Mouse (Mus musculus): ENCODE data around the gene Tcte1.

The Tcte1 gene

GRCm38 (mm10) chr17:45523263-45523662, at the start of gene Tcte1:
Gene Tcte1, plus strand, starts transcription at chr17:45523434.
- no peak for ATAC-seq (ENCODE audit: insufficient number of reproducible peaks, low FRiP score, low TSS enrichment)

- ATAC-seq (ENCODE audit: insufficient number of reproducible peaks, low FRiP score, low TSS enrichment) = no peak
Measured at GRCm38 (mm10) chr17:45473667-45474066, 49.6 kb upstream of the Tcte1 start.

GRCm38 (mm10) chr17:45474146-45474545, 49.1 kb upstream of the Tcte1 start:
- no peak for ATAC-seq (ENCODE audit: insufficient number of reproducible peaks, low FRiP score, low TSS enrichment)

GRCm38 (mm10) chr17:45474669-45475465, 48.4 kb upstream of the Tcte1 start, which contains the start of gene Spats1:
Gene Spats1, minus strand, starts transcription at chr17:45475415.
- peak; percentile 76 for ATAC-seq (ENCODE audit: insufficient number of reproducible peaks, low FRiP score, low TSS enrichment)

- ATAC-seq (ENCODE audit: insufficient number of reproducible peaks, low FRiP score, low TSS enrichment) = peak; percentile 53
Measured at GRCm38 (mm10) chr17:45478234-45478825, 44.9 kb upstream of the Tcte1 start.

- no peak for ATAC-seq (ENCODE audit: insufficient number of reproducible peaks, low FRiP score, low TSS enrichment)
Measured at GRCm38 (mm10) chr17:45480429-45480828, 42.8 kb upstream of the Tcte1 start.

GRCm38 (mm10) chr17:45485581-45485980, 37.7 kb upstream of the Tcte1 start:
- ATAC-seq (ENCODE audit: insufficient number of reproducible peaks, low FRiP score, low TSS enrichment) = no peak

GRCm38 (mm10) chr17:45487216-45487615, 36.0 kb upstream of the Tcte1 start:
- ATAC-seq (ENCODE audit: insufficient number of reproducible peaks, low FRiP score, low TSS enrichment) = no peak

- no peak for ATAC-seq (ENCODE audit: insufficient number of reproducible peaks, low FRiP score, low TSS enrichment)
Measured at GRCm38 (mm10) chr17:45488321-45489254, 34.6 kb upstream of the Tcte1 start.

- ATAC-seq (ENCODE audit: insufficient number of reproducible peaks, low FRiP score, low TSS enrichment) = no peak
Measured at GRCm38 (mm10) chr17:45489736-45490135, 33.5 kb upstream of the Tcte1 start.

GRCm38 (mm10) chr17:45490532-45491154, 32.6 kb upstream of the Tcte1 start:
- ATAC-seq (ENCODE audit: insufficient number of reproducible peaks, low FRiP score, low TSS enrichment) = no peak

- no peak for ATAC-seq (ENCODE audit: insufficient number of reproducible peaks, low FRiP score, low TSS enrichment)
Measured at GRCm38 (mm10) chr17:45495398-45495797, 27.8 kb upstream of the Tcte1 start.

- ATAC-seq (ENCODE audit: insufficient number of reproducible peaks, low FRiP score, low TSS enrichment) = no peak
Measured at GRCm38 (mm10) chr17:45498397-45498796, 24.8 kb upstream of the Tcte1 start.

GRCm38 (mm10) chr17:45499516-45499915, 23.7 kb upstream of the Tcte1 start:
- ATAC-seq (ENCODE audit: insufficient number of reproducible peaks, low FRiP score, low TSS enrichment) = no peak

- ATAC-seq (ENCODE audit: insufficient number of reproducible peaks, low FRiP score, low TSS enrichment) = no peak
Measured at GRCm38 (mm10) chr17:45500981-45501380, 22.3 kb upstream of the Tcte1 start.

GRCm38 (mm10) chr17:45502324-45502723, 20.9 kb upstream of the Tcte1 start:
- ATAC-seq (ENCODE audit: insufficient number of reproducible peaks, low FRiP score, low TSS enrichment) = no peak

GRCm38 (mm10) chr17:45503301-45503973, 19.8 kb upstream of the Tcte1 start:
- no peak for ATAC-seq (ENCODE audit: insufficient number of reproducible peaks, low FRiP score, low TSS enrichment)

GRCm38 (mm10) chr17:45505941-45506465, 17.2 kb upstream of the Tcte1 start:
- ATAC-seq (ENCODE audit: insufficient number of reproducible peaks, low FRiP score, low TSS enrichment) = peak; percentile 18; the same call in 1 of the 2 replicates

- ATAC-seq (ENCODE audit: insufficient number of reproducible peaks, low FRiP score, low TSS enrichment) = peak; percentile 80
Measured at GRCm38 (mm10) chr17:45506700-45507189, 16.5 kb upstream of the Tcte1 start, which contains the start of gene Aars2. Gene Aars2, plus strand, starts transcription at chr17:45506841.

All from cerebellum, adult (tissue).